Mouse (Mus musculus) ES-Bruce4 (cell line): ENCODE results near the gene Eif2b1.
A peak's percentile ranks its signal among the peaks of the same experiment; 100 is the strongest.

ENCODE experiments used
- CTCF ChIP-seq: IDR thresholded peaks from one replicate; pipeline ENCODE4 v1.8.1; 2011; ENCODE audit warnings: low read depth, low read length
- EP300 ChIP-seq: IDR thresholded peaks from 2 replicates; pipeline ENCODE4 v1.6.1; 2011; ENCODE audit warnings: low read depth, low read length; ENCODE audit not compliant: insufficient read depth
- POLR2A ChIP-seq: IDR thresholded peaks from one replicate; pipeline ENCODE4 v1.8.1; 2011; ENCODE audit warnings: low read length; ENCODE audit not compliant: insufficient read depth

DNA sequence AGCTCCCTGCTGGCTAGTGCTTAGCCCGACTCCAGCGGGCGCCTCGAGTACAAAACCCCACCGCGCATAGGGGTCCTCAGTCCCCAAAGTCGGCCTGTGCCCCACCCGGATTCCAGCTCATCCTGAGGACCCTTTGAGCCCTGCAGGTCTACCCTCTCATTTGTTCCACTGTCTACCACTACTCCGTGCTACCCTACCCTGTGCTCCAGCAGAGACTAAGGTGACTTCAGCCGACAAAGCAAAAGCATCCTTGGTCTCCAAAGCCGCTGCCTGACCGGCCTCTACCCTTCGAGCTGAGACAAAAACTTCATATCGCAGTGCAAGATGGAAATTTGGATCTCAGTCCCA lies 47.4 kb downstream of the Eif2b1 start:
- no peak for TF ChIP-seq CTCF
- peak; percentile 56 for TF ChIP-seq POLR2A
- TF ChIP-seq EP300 = no peak
